Mouse (Mus musculus) gastrocnemius, postnatal 4 days (tissue): ENCODE data around the gene Fam185a. TPM values are rescaled to one million over a fixed set of nuclear protein-coding genes. Genes with fewer than 3 reads are reported as not detected.
A peak's percentile ranks its signal among the peaks of the same experiment; 100 is the strongest.

ENCODE experiments used
- DNase-seq, 2 experiments: peaks; one replicate each; pipeline ENCODE4 v3.0.0; 2021 to 2022; ENCODE audit warnings: low spot score in 2 of 2, mixed read lengths in 2 of 2
- total RNA-seq, 2 experiments: library from RNA; stranded (reverse); gene quantifications; 2 replicates each; pipeline ENCODE4 v1.2.3; 2021

Gene Fam185a
- total RNA-seq, 2 experiments from 2014 or later, result 4.1 to 4.9 TPM

- DNase-seq, result no peak
Measured at GRCm38 (mm10) chr5:21491469-21491868, 66.7 kb downstream of the Fam185a start.

DNA sequence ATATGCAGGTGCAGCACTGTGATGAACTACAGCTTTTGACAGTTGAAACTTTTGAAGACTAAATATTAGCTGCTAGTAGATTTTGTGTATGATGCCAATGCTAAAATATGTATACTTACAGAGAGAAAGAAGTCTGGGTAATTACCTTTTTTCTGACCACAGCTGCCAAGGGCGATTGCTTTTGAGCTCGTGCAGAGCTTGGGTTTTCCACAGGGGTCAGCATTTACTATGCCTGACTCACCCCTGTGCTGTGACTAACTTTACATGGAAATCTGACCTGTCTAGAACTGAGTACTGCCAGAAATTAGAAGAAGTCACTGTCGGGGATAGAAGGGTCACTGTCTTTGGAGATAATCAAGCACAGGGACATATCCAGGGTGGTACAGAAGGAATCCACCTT lies 67.5 kb downstream of the Fam185a start:
- DNase-seq, result no peak

DNA sequence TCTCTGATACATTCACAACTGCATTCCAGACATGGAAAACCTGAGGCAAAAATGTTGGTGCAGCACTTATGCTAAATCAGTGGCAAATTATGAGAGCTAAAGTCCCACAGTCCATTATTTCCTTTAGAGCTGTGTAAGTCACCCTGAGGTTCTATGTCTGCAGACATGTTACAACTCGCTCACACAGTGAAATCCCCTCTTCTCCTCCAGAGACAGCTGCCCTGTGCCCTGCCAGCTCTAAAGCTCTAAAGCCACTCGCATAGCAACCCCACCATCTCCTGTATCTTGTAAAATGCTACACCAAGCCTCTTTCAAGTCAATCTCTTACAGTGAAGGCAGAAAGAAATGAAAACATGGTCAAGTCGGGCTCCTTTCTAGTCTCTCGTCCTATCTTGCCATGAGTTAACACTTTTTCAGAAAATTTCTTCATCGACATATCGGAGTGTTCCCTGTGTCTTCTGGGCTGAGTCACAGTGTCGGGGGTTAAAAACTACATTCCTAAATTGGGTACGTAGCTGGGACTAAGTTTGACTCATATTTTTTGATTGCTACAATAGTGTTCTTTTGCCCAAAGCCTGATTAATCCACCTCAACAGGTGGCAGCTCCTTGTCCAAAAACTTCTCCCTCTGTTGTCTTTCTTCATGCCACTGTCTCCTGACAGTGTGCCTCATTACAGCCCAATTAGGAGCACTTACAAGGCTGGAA lies 68.7 kb downstream of the Fam185a start:
- DNase-seq, result no peak

- DNase-seq, result no peak
Measured at GRCm38 (mm10) chr5:21494781-21495180, 70.0 kb downstream of the Fam185a start.

GRCm38 (mm10) chr5:21496321-21496720 lies 71.6 kb downstream of the Fam185a start:
- peak; percentile 47 to 67 for DNase-seq

GRCm38 (mm10) chr5:21496881-21497280 lies 72.1 kb downstream of the Fam185a start:
- DNase-seq, result peak in 1 of 2 experiments; percentile 30

DNA sequence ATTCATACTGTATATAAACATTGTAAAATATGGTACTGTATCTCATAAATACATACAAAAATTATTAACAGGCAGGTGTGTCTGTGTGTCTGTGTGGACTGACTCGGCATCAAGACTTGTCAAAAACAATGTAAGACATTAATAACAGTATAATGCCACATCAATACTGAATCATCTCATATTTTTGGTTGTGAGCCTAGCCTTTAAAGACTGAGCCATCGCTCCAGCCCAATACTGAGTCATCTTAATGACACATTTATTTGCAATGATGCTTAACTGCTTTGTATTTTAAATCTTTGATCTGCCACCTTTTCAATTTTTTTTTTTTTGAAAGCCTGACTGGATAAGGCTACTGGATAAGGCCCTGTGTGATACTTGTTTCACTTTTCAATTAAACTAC lies 73.7 kb downstream of the Fam185a start:
- no peak for DNase-seq

DNA sequence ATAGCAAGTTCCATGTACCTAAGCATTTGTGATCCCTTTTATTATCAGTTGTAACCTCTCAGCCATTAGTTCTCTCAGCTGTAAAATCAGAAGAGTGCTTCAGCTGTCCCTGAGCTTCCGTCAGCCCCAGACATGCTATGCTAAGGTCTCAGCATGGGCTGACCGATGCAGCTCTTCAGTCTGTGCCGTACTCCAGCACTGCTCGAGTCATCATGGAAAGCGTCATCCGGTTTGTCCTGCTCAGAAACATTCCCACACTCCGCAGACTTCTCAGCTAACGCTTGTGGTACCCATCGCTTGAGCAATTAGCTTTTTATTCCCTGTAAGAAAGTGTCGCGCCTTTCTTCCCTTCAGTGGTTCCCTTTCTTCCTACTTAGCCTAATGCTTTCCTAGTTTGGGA lies 74.2 kb downstream of the Fam185a start:
- no peak for DNase-seq

- DNase-seq, result no peak
Measured at GRCm38 (mm10) chr5:21500133-21500532, 75.4 kb downstream of the Fam185a start.

- DNase-seq, result no peak
Measured at GRCm38 (mm10) chr5:21500941-21501340, 76.2 kb downstream of the Fam185a start.

DNA sequence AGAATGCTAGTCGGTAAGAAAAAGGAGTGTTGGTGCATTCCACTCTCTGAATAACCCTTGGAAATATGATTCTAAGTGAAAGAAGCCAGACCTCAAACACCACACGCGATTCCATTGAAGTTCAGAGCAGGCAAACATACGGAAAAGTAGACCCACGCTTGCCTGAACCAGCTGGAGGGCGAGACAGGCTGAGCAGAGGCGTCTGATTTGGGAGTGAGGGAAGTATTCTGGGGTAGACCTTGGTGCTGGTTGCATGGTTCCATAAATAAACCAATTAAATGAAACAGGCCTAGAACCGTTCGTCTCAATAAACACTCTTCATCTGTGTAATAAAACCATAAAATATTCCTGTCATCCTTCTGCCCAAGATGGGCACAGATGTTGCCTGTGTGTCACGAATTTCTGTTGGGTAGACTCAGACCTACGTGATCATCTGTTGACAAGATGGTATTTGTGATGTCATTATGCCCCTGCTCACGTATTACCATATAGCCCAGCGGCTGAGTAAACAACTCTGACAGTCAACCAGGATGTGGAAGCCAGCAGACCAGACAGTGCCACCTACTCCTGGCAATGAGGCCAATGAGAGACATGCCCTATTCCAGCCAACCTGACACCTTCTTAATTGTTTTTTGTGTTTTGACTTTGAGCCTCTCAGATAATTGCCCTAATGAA lies 78.3 kb downstream of the Fam185a start:
- no peak for DNase-seq

GRCm38 (mm10) chr5:21505159-21505558 lies 80.4 kb downstream of the Fam185a start:
- DNase-seq, result no peak

DNA sequence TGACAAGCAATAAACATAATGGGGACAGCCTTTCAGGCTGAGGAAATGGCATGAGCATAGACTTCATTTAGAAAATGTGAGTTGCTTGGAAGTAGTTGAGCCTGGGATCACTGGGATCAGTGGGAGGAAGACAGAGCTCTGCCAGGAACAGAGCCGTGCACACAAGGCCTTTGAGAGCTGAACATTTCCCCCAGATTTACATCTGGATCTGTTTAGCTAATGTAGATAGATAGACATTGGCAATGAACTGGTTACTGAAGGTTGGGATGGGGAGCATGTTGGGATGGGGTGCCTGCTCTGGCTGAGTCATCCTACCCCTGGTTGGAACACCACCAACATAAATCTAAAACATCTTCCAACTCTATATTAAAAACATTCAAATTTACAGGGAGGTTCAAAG lies 82.1 kb downstream of the Fam185a start:
- DNase-seq, result no peak

- DNase-seq, result no peak
Measured at GRCm38 (mm10) chr5:21509801-21510200, 85.0 kb downstream of the Fam185a start.

- no peak for DNase-seq
Measured at GRCm38 (mm10) chr5:21513363-21513762, 88.6 kb downstream of the Fam185a start.

DNA sequence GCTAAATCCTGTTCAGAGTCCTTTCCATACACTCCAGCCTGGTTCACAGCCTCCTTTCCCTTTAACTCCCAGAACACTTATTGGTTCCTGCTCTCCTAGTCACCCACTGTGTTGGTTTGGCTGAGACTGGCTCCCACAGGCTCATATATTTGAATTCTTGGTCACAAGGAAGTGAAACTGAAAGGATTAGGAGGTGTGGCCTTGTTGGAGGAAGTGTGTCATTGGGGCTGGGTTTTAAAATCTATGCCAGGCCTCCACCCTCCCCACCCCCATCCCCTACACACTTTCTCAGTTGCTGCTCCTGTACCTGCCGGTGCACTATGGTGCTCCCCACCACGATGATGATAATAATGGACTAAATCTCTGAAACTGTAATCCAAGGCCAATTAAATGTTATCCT lies 92.8 kb downstream of the Fam185a start:
- no peak for DNase-seq

DNA sequence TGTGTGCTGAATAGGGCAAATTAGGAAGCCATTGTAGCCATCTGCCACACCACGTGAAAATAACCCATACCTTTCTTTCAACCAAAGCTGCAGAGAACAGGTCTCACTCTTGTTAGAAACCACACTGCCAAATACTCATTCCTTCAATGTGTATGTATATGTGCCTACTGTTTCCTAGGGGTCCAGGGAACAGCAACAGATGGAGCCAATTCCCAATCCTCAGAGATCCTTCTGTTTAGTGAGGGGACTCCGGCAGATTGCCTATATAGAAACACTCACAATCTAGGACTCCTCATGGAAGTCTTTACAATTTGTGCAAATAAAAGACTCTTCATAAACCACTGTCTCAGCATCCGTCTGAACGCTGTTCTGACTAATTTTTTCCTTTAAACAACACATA lies 93.4 kb downstream of the Fam185a start:
- DNase-seq, result no peak

DNA sequence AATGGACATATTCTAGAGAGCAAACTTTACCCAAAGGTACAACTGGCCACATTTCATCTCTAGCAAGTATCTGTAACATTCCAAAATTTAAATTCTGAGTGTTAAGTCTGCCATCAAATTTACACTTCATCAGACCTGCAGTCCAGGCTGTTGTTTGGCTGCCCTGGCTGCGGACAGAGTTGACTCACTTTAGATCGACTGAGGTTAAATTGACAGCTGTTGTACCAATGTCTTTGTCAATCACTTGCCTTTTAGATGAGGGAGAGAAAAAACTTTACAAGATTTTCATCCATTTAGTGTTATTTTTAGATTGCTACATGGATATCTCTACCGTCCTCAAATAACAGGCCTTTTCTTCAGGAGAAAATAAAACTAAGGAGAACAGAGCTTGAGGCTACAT lies 94.4 kb downstream of the Fam185a start:
- no peak for DNase-seq

DNA sequence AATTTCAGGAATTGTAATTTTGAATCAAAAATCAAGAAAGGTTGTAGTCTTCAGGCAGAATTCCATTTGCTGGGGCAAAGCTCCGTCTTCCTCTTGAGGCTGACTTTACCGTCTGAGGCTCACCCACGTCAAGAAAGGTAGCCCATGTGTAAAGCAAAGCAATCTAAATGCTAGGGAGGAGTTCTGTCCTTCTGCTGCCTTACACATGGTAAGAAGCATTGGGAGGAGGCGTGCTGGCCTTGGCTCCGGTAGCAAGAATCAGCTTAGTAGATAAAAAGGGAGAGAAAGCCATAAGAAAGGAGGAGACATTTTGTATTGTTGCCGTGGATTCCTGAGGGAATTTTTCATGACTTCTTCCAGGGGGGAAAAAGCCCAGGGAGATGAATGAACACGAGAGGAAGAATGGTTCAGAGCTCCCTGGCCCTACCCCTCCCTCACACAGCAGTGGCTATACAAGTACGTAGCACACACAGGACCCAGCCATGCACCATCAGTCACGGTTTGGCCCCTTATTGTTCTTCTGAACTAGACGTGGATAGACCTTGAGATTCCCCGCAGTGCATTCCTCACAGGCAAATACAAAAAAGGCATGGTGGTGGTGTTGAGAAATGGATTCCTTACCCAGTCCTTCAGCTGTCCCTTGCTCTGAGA lies 102.2 kb downstream of the Fam185a start:
- DNase-seq, result no peak

- DNase-seq, result peak; percentile 25 to 64
Measured at GRCm38 (mm10) chr5:21527488-21527911, 102.7 kb downstream of the Fam185a start.

- DNase-seq, result peak in 1 of 2 experiments; percentile 54
Measured at GRCm38 (mm10) chr5:21528068-21528842, 103.5 kb downstream of the Fam185a start.
